Mouse (Mus musculus): ENCODE data around the gene Lrrn2. TPM values are rescaled to one million over a fixed set of nuclear protein-coding genes. Genes with fewer than 3 reads are reported as not detected.
"Not testable (repeated sequence)": the region's sequence is repeated elsewhere in the genome, so short reads cannot be mapped to it uniquely, and the experiment has no call there.

Gene Lrrn2
- polyA plus RNA-seq, 1 experiment from 2014 or later, result not detected

DNA sequence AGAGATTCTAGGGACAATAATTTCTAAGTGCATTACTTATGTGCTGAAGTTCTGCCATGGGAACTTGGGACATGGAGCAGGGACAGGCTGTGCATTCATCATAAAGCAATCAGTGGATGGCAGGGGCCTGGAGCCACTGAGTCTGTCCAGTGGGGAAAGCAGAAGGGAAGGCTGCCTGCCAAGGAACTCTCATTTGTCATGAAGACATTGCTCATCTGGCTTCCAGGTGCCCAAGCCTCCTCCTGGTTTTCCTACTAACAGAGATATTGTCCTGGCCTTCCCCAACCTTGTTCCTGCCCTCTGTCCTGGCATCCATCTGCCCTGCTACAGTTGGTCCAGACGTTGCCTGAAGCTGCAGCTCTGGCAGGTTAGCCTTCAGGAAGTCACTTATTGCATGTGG is 97.3 kb downstream of the Lrrn2 start:
- TF ChIP-seq CTCF (IDR thresholded peaks at IDR 0.05; ENCODE audit: low read depth) (no peak), EP300 (IDR thresholded peaks at IDR 0.05; ENCODE audit: low read depth) (no peak)
- no peaks in the 10 kb centered on the region for H3K9me3 ChIP-seq (ENCODE audit: low read length)
- no peak overlapping the region for H3K4me3 ChIP-seq (ENCODE audit: low read depth, low read length)
- H3K9ac ChIP-seq (replicated peaks), result no peak overlapping the region
- no peak overlapping the region for H3K27ac ChIP-seq (ENCODE audit: low read depth)
- ATAC-seq (no peak), DNase-seq (no peak)
- no peaks in the 10 kb centered on the region for H3K27me3 ChIP-seq (ENCODE audit: insufficient read depth, low read length)
- H3K4me1 ChIP-seq (ENCODE audit: insufficient read depth), result no peaks in the 10 kb centered on the region
- peaks cover 11% of the 10 kb centered on the region; the same call in 1 of the 2 replicates for H3K36me3 ChIP-seq (replicated peaks; ENCODE audit: insufficient read depth, low read length)
- no peak overlapping the region for H3K4me2 ChIP-seq (ENCODE audit: low read depth, low read length)
- 53% methylated on average over 1 of the region's 1 CpGs for WGBS (ENCODE audit: insufficient replicate concordance)

DNA sequence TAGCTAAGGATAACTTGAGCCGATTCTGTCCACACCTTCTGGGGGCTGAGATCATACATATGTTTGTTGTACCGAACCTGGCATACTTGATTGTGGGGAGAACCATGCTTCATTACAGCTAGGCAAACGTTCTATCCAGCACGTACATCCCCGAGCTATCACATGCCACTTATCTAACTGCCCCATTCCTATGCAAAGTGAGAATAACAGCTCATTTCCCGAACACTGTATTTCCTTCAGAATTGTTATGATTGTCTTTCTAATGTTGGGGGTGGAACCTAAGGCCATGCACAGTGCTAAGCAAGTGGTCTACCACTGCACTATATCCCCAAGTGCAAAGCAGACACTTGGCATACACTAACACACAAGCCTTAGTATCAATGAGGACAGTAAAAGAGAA is 101.2 kb downstream of the Lrrn2 start:
- H3K27ac ChIP-seq (ENCODE audit: low read depth), result no peak overlapping the region
- H3K27me3 ChIP-seq (ENCODE audit: insufficient read depth, low read length), result no peaks in the 10 kb centered on the region
- no peak overlapping the region for H3K4me3 ChIP-seq (ENCODE audit: low read depth, low read length)
- no peak for DNase-seq
- TF ChIP-seq CTCF (IDR thresholded peaks at IDR 0.05; ENCODE audit: low read depth) (no peak), EP300 (IDR thresholded peaks at IDR 0.05; ENCODE audit: low read depth) (no peak)
- H3K36me3 ChIP-seq (replicated peaks; ENCODE audit: insufficient read depth, low read length), result peaks cover 35% of the 10 kb centered on the region
- H3K4me2 ChIP-seq (ENCODE audit: low read depth, low read length), result no peak overlapping the region
- no peaks in the 10 kb centered on the region for H3K4me1 ChIP-seq (ENCODE audit: insufficient read depth)
- ATAC-seq, result no peak
- no peak overlapping the region for H3K9ac ChIP-seq (replicated peaks)
- 81% methylated on average over 6 of the region's 6 CpGs for WGBS (ENCODE audit: insufficient replicate concordance)
- no peaks in the 10 kb centered on the region for H3K9me3 ChIP-seq (ENCODE audit: low read length)

DNA sequence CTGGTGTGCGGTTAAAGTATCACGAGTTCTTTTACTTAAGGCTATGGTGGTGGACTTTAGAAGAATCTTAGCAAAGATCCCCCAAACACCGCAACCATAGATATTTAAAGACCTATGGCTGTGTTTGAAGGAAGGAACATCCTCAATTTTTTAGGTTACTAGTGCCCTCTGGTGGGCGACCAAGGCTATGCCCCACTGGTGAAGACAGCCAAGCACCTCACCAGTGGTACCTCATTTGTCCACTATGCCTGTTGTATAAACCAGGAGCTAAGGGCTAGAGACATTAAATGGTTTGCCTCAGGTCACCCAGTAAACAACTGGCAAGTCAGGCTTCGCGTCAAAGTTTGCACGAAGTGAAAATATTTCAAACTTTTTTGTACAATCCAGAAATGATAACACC is 102.7 kb downstream of the Lrrn2 start:
- Histone ChIP-seq H3K36me3 (replicated peaks; ENCODE audit: insufficient read depth, low read length) (peaks cover 35% of the 10 kb centered on the region), H3K4me3 (ENCODE audit: low read depth, low read length) (no peak overlapping the region), H3K27ac (ENCODE audit: low read depth) (no peak overlapping the region), H3K9me3 (ENCODE audit: low read length) (no peaks in the 10 kb centered on the region), H3K4me1 (ENCODE audit: insufficient read depth) (no peaks in the 10 kb centered on the region), H3K9ac (replicated peaks) (no peak overlapping the region), H3K27me3 (ENCODE audit: insufficient read depth, low read length) (no peaks in the 10 kb centered on the region), H3K4me2 (ENCODE audit: low read depth, low read length) (no peak overlapping the region)
- no peak for ATAC-seq
- TF ChIP-seq CTCF (IDR thresholded peaks at IDR 0.05; ENCODE audit: low read depth), result peak; percentile 66
- no peak for TF ChIP-seq EP300 (IDR thresholded peaks at IDR 0.05; ENCODE audit: low read depth)
- peak; percentile 65 for DNase-seq
- 64% methylated on average over 7 of the region's 7 CpGs for WGBS (ENCODE audit: insufficient replicate concordance)

DNA sequence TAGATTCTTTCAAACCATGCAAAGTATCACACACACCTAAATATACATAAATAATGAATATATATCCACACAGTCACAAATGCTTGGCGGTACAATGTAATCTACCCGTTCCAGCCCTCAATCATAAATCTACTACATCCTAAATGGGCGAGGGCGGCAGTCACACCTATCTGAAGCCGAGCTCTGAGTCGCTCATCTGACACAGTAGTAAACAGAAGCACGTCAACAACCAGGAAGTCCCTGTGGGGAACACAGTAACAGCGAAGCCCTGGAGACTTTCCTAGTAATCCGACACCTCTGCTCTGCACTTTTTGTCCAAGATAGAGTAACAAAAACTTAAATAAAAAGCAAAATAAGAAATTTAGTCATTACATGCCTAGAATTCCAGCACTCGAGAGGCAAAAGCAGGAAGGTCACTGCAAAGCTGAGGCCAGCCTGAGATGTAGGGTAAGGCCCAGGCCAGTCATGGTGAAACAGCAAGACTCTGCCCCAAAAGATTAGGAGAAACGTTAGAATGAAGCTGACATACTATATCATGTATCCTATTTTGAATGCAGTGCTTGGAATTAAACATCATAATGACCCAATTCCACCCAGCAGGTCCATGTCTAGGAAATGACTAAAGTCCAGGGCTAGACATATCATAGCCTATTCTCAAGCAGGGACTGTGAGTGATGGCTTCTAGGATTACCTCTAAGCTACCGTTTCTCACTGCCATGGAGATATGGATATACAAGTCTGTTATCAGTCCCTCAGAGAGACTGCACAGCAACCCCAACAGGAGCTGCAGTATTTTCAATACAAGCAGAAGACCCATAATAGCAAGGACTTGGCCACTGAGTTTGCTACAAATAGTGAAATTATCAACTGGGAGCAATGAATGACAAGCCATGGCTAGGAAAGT is 108.7 kb downstream of the Lrrn2 start:
- not testable (repeated sequence) for H3K27ac ChIP-seq (ENCODE audit: low read depth); ATAC-seq; H3K4me3 ChIP-seq (ENCODE audit: low read depth, low read length); DNase-seq; H3K4me1 ChIP-seq (ENCODE audit: insufficient read depth); H3K27me3 ChIP-seq (ENCODE audit: insufficient read depth, low read length); H3K4me2 ChIP-seq (ENCODE audit: low read depth, low read length); H3K9me3 ChIP-seq (ENCODE audit: low read length); H3K9ac ChIP-seq (replicated peaks)
- WGBS (ENCODE audit: insufficient replicate concordance), result 68% methylated on average over 12 of the region's 12 CpGs
- peaks cover 58% of the 10 kb centered on the region for H3K36me3 ChIP-seq (replicated peaks; ENCODE audit: insufficient read depth, low read length)

Small RNAs within 50 kb of the gene (microRNA-seq; reads per million reads assigned to microRNA genes)
- not detected for gene Gm44300

Other genes starting within 250 kb of the Lrrn2 start
- gene Nfasc, start 138.5 kb upstream of the Lrrn2 start, polyA plus RNA-seq (2015; fragmentation: Nextera tagmentation; extraction: Ambion mirVana), result 0.05 and 0.09 TPM in 2 replicates
- gene Mdm4, start 150.3 kb downstream of the Lrrn2 start, polyA plus RNA-seq (2015; fragmentation: Nextera tagmentation; extraction: Ambion mirVana), result 5.8 and 9.0 TPM in 2 replicates
- gene Pik3c2b, start 165.4 kb downstream of the Lrrn2 start, polyA plus RNA-seq (2015; fragmentation: Nextera tagmentation; extraction: Ambion mirVana), result 0.83 and 1.00 TPM in 2 replicates

Data from liver, postnatal 0 days (tissue).